Mouse (Mus musculus): ENCODE measurements around the gene Gm47955. TPM values are rescaled to one million over a fixed set of nuclear protein-coding genes. Genes with fewer than 3 reads are reported as not detected.

Gm47955 gene
- polyA plus RNA-seq, 1 experiment from 2014 or later = not detected

DNA sequence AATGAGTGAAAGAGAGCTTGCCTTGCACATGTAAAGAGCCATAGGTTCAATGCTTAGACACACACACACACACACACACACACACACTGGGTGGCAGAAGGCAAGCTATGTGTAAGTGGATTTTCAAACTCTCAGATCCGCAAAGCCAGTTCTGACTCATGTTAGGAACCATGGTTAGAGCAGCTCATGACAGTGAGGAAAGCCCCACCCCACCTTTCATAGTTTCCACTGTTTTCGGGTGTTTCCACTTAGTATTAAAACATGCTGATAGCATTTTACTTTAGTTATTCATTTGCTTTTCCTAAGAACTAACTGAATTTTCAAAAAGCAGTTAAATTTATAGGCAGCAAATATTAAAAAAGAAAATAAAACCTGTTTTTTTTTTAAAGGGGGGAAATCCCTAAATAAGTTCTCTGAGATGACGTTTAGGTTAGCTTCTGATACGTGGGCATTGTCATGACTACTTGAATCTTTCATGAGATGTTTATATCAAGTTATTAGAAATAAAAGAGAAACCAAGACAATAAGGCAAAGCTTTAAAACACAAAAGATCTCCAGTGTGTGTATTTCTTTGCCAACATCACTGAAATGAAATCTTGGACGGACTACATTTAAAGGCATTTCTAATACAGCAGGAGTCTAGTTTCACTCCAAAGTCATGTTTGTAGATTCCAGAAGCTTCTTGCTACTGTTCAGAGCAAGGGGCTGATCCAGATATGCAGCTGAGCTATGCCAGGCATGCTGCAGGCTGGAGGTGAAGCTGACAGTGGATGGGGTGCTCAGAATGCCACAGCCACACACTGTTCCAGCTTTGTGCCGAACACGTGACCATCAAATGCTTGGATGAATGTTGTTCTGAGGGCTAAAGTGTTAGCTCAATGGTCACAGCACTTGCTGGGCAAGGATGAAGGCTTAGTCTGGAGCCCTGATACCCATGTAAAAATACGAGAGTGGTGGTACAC lies 46.4 kb downstream of the Gm47955 start:
- H3K9ac ChIP-seq (replicated peaks) = no peak overlapping the region
- no peak overlapping the region for H3K4me2 ChIP-seq (replicated peaks)
- WGBS = 90% methylated on average over 8 of the region's 8 CpGs
- H3K9me3 ChIP-seq = no peaks in the 10 kb centered on the region
- ATAC-seq = no peak
- no peaks in the 10 kb centered on the region for H3K27me3 ChIP-seq
- no peak overlapping the region for H3K27ac ChIP-seq
- no peak overlapping the region for H3K4me3 ChIP-seq (replicated peaks)
- H3K36me3 ChIP-seq = no peaks in the 10 kb centered on the region
- H3K4me1 ChIP-seq (replicated peaks) = no peaks in the 10 kb centered on the region

DNA sequence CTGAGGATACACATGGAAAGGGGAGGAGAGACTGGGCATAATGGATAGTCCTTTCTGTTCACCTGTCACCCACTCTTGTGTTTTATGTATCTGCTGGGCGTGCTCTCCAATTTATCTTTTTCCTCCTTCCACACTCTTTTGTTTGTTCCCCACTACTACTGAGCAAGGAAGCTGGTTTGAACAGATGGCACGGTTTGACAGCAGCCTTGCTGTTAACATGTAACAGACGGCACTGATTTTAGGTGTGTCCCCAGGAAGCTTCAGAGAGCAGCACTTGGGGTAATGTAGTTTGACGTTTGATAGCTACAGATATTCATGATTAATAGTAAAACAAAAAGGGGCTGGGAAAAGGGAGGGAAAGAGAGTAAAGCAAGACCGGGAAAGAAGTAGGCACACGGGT lies 47.4 kb downstream of the Gm47955 start:
- ATAC-seq = no peak
- Histone ChIP-seq H3K9me3 (no peaks in the 10 kb centered on the region), H3K27ac (no peak overlapping the region), H3K9ac (replicated peaks) (no peak overlapping the region), H3K36me3 (no peaks in the 10 kb centered on the region), H3K4me3 (replicated peaks) (no peak overlapping the region), H3K27me3 (no peaks in the 10 kb centered on the region), H3K4me1 (replicated peaks) (no peaks in the 10 kb centered on the region), H3K4me2 (replicated peaks) (no peak overlapping the region)
- 85% methylated on average over 6 of the region's 6 CpGs for WGBS

Other genes with a start within 250 kb of the Gm47955 start
- 345 and 358 TPM in 2 replicates for gene Mff, start 235.4 kb upstream of the Gm47955 start, polyA plus RNA-seq (2015; fragmentation: Nextera tagmentation; extraction: Ambion mirVana)
- gene Tm4sf20, start 191.8 kb upstream of the Gm47955 start, polyA plus RNA-seq (2015; fragmentation: Nextera tagmentation; extraction: Ambion mirVana) = 0.11 and 0.22 TPM in 2 replicates
- not detected in 2 replicates for gene Gm47791, start 189.0 kb upstream of the Gm47955 start, polyA plus RNA-seq (2015; fragmentation: Nextera tagmentation; extraction: Ambion mirVana)
- 26.5 and 31.0 TPM in 2 replicates for gene Agfg1, start 120.8 kb upstream of the Gm47955 start, polyA plus RNA-seq (2015; fragmentation: Nextera tagmentation; extraction: Ambion mirVana)
- 0.34 TPM in 1 of 2 replicates, not detected in the other for gene A030005L19Rik, start 47.0 kb upstream of the Gm47955 start, polyA plus RNA-seq (2015; fragmentation: Nextera tagmentation; extraction: Ambion mirVana)
- not detected in 2 replicates for gene A030014E15Rik, start 35.4 kb upstream of the Gm47955 start, polyA plus RNA-seq (2015; fragmentation: Nextera tagmentation; extraction: Ambion mirVana)
- gene Gm6217, start 28.9 kb upstream of the Gm47955 start, polyA plus RNA-seq (2015; fragmentation: Nextera tagmentation; extraction: Ambion mirVana) = not detected in 2 replicates
- not detected in 2 replicates for gene A030003K21Rik, start 16.9 kb upstream of the Gm47955 start, polyA plus RNA-seq (2015; fragmentation: Nextera tagmentation; extraction: Ambion mirVana)
- gene Gm7544, start 4.3 kb upstream of the Gm47955 start, polyA plus RNA-seq (2015; fragmentation: Nextera tagmentation; extraction: Ambion mirVana) = not detected in 2 replicates
- not detected in 2 replicates for gene Gm47959, start 40.3 kb downstream of the Gm47955 start, polyA plus RNA-seq (2015; fragmentation: Nextera tagmentation; extraction: Ambion mirVana)
- 0.58 and 0.63 TPM in 2 replicates for gene Slc19a3, start 78.2 kb downstream of the Gm47955 start, polyA plus RNA-seq (2015; fragmentation: Nextera tagmentation; extraction: Ambion mirVana)
- gene Krtap28-10, start 82.2 kb downstream of the Gm47955 start, polyA plus RNA-seq (2015; fragmentation: Nextera tagmentation; extraction: Ambion mirVana) = not detected in 2 replicates
- gene Gm47969, start 84.6 kb downstream of the Gm47955 start, polyA plus RNA-seq (2015; fragmentation: Nextera tagmentation; extraction: Ambion mirVana) = not detected in 2 replicates
- gene A030005K14Rik, start 99.1 kb downstream of the Gm47955 start, polyA plus RNA-seq (2015; fragmentation: Nextera tagmentation; extraction: Ambion mirVana) = not detected in 2 replicates
- not detected in 2 replicates for gene Krtap28-13, start 100.6 kb downstream of the Gm47955 start, polyA plus RNA-seq (2015; fragmentation: Nextera tagmentation; extraction: Ambion mirVana)
- gene Ccl20, start 156.5 kb downstream of the Gm47955 start, polyA plus RNA-seq (2015; fragmentation: Nextera tagmentation; extraction: Ambion mirVana) = not detected in 2 replicates
- gene Daw1, start 199.5 kb downstream of the Gm47955 start, polyA plus RNA-seq (2015; fragmentation: Nextera tagmentation; extraction: Ambion mirVana) = 0.40 and 0.81 TPM in 2 replicates